ENCODE assay signal across 9 mouse cellular contexts in genomic region chr5:37246138-37246910, GRCm38 (mm10). TPM values are rescaled to one million over a fixed set of nuclear protein-coding genes. Genes with fewer than 3 reads are reported as not detected.
DNase-seq lines count a peak whose midpoint lies in the region; ATAC-seq lines count a peak whose summit lies in the region.
"Had no signal": no experiment of that assay in that cellular context is flagged by ENCODE, and none has a peak within 500 bp of the region (broad histone marks: within the 10 kb centered on the region; RNA-seq: fewer than 3 reads in every experiment).

No protein-coding gene starts in this region.

- no peaks in the 10 kb centered on the region for H3K36me3 ChIP-seq in kidney, embryonic 16.5 days (ENCODE audit: insufficient read depth, low read length)
- H3K36me3 ChIP-seq in forebrain, embryonic 12.5 days (replicated peaks): no peaks in the 10 kb centered on the region
- H3K36me3 ChIP-seq in limb, embryonic 15.5 days: no peaks in the 10 kb centered on the region
- no peaks in the 10 kb centered on the region for H3K36me3 ChIP-seq in stomach, embryonic 15.5 days

- no peak for ATAC-seq in kidney, embryonic 16.5 days (ENCODE audit: low FRiP score, low TSS enrichment)
- peak; percentile 71 for ATAC-seq in forebrain, embryonic 12.5 days (ENCODE audit: low FRiP score)
- no peak for ATAC-seq in limb, embryonic 15.5 days (ENCODE audit: insufficient number of reproducible peaks, low FRiP score, low TSS enrichment, low read depth)
- ATAC-seq in stomach, embryonic 15.5 days (ENCODE audit: insufficient read depth, low FRiP score, low read depth): peak; percentile 28; the same call in 1 of the 2 replicates

- H3K4me1 ChIP-seq in kidney, embryonic 16.5 days (ENCODE audit: insufficient read depth, low read length): peaks cover 26% of the 10 kb centered on the region
- H3K4me1 ChIP-seq in forebrain, embryonic 12.5 days: peaks cover 86% of the 10 kb centered on the region
- H3K4me1 ChIP-seq in limb, embryonic 15.5 days: peaks cover 36% of the 10 kb centered on the region
- H3K4me1 ChIP-seq in stomach, embryonic 15.5 days: peaks cover 19% of the 10 kb centered on the region

- H3K27me3 ChIP-seq in kidney, embryonic 16.5 days (ENCODE audit: insufficient read depth, low read length): peaks cover 57% of the 10 kb centered on the region
- peaks cover 40% of the 10 kb centered on the region for H3K27me3 ChIP-seq in forebrain, embryonic 12.5 days
- H3K27me3 ChIP-seq in limb, embryonic 15.5 days: peaks cover 66% of the 10 kb centered on the region
- peaks cover 54% of the 10 kb centered on the region for H3K27me3 ChIP-seq in stomach, embryonic 15.5 days (replicated peaks)

- H3K4me2 ChIP-seq in kidney, embryonic 16.5 days (replicated peaks; ENCODE audit: low read depth, low read length): peak overlapping the region; percentile 74
- H3K4me2 ChIP-seq in forebrain, embryonic 12.5 days: peak overlapping the region; percentile 72
- H3K4me2 ChIP-seq in limb, embryonic 15.5 days: peak overlapping the region; percentile 87
- peak overlapping the region; percentile 79 for H3K4me2 ChIP-seq in stomach, embryonic 15.5 days

- peak overlapping the region; percentile 50 for H3K9ac ChIP-seq in kidney, embryonic 16.5 days (replicated peaks; ENCODE audit: low read length)
- H3K9ac ChIP-seq in forebrain, embryonic 12.5 days: peak overlapping the region; percentile 89
- H3K9ac ChIP-seq in limb, embryonic 15.5 days: no peak overlapping the region
- no peak overlapping the region for H3K9ac ChIP-seq in stomach, embryonic 15.5 days

- peak overlapping the region; percentile 51 for H3K4me3 ChIP-seq in kidney, embryonic 16.5 days (ENCODE audit: low read length)
- peak overlapping the region; percentile 76 for H3K4me3 ChIP-seq in forebrain, embryonic 12.5 days (replicated peaks)
- peak overlapping the region; percentile 47 for H3K4me3 ChIP-seq in limb, embryonic 15.5 days
- peak overlapping the region; percentile 49 for H3K4me3 ChIP-seq in stomach, embryonic 15.5 days (replicated peaks)

- no peak for DNase-seq in kidney, postnatal 10 days
- DNase-seq in ZHBTc4 (ENCODE audit: low read depth, low spot score): peak; percentile 73
- DNase-seq in gastrocnemius, adult 8-10 months (ENCODE audit: low spot score in 2 of 2): no peak
- no peak for DNase-seq in kidney, adult 8-10 months

- 2% methylated on average over 29 of the region's 37 CpGs for WGBS in kidney, embryonic 16.5 days
- under 1% methylated on average over 35 of the region's 37 CpGs for WGBS in forebrain, embryonic 12.5 days
- under 1% methylated on average over 33 of the region's 37 CpGs for WGBS in limb, embryonic 15.5 days
- WGBS in stomach, embryonic 15.5 days: 2% methylated on average over 29 of the region's 37 CpGs

- no peaks in the 10 kb centered on the region for H3K9me3 ChIP-seq in kidney, embryonic 16.5 days (ENCODE audit: low read length)
- H3K9me3 ChIP-seq in forebrain, embryonic 12.5 days: no peaks in the 10 kb centered on the region
- H3K9me3 ChIP-seq in limb, embryonic 15.5 days: no peaks in the 10 kb centered on the region
- H3K9me3 ChIP-seq in stomach, embryonic 15.5 days: no peaks in the 10 kb centered on the region

- H3K27ac ChIP-seq in kidney, embryonic 16.5 days (ENCODE audit: low read length): no peak overlapping the region
- peak overlapping the region; percentile 98 for H3K27ac ChIP-seq in forebrain, embryonic 12.5 days
- no peak overlapping the region for H3K27ac ChIP-seq in limb, embryonic 15.5 days
- no peak overlapping the region for H3K27ac ChIP-seq in stomach, embryonic 15.5 days
- H3K27ac ChIP-seq: macrophage had no signal

RNA-seq across cellular contexts. Expression of gene Crmp1, which starts 4.6 kb away (rescaled TPM):
- 9.8 and 12.9 TPM in 2 replicates for polyA plus RNA-seq in kidney, embryonic 16.5 days (2015; fragmentation: Nextera tagmentation; extraction: Ambion mirVana)
- polyA plus RNA-seq in forebrain, embryonic 12.5 days (2016; fragmentation: Nextera tagmentation; extraction: Ambion mirVana): 352 and 405 TPM in 2 replicates
- polyA plus RNA-seq in limb, embryonic 15.5 days (2015; fragmentation: Nextera tagmentation; extraction: Ambion mirVana): 6.9 and 8.2 TPM in 2 replicates
- polyA plus RNA-seq in stomach, embryonic 15.5 days (2015; fragmentation: Nextera tagmentation; extraction: Ambion mirVana): 27.7 and 29.4 TPM in 2 replicates
- under 1 TPM in 2 of 4 experiments, not detected in 2; 0.17 to 0.19 TPM for total RNA-seq in gastrocnemius, adult 8-10 months (2022)
- polyA plus RNA-seq: macrophage had no signal

Comparison
In these comparisons a context has a peak if more than half of its experiments do, and no peak if none do; other contexts are left out.
1. ATAC-seq: peak in forebrain, embryonic 12.5 days (single experiment) and stomach, embryonic 15.5 days (single experiment); none in kidney, embryonic 16.5 days (single experiment) and limb, embryonic 15.5 days (single experiment).
2. H3K9ac ChIP-seq: peak in kidney, embryonic 16.5 days (single experiment) and forebrain, embryonic 12.5 days (single experiment); none in limb, embryonic 15.5 days (single experiment) and stomach, embryonic 15.5 days (single experiment).
3. RNA of gene Crmp1, which starts 4.6 kb away (polyA plus RNA-seq): 352 to 405 TPM in forebrain, embryonic 12.5 days; 27.7 to 29.4 TPM in stomach, embryonic 15.5 days, 9.8 to 12.9 TPM in kidney, embryonic 16.5 days and 6.9 to 8.2 TPM in limb, embryonic 15.5 days; every median in the first group is over 10 times any median in the second.
4. Peak in every context shown above with its lines, with median percentiles within 50 percentile points of each other: H3K4me2 ChIP-seq and H3K4me3 ChIP-seq.